Mouse (Mus musculus): ENCODE results near the gene Gm11555.

DNA sequence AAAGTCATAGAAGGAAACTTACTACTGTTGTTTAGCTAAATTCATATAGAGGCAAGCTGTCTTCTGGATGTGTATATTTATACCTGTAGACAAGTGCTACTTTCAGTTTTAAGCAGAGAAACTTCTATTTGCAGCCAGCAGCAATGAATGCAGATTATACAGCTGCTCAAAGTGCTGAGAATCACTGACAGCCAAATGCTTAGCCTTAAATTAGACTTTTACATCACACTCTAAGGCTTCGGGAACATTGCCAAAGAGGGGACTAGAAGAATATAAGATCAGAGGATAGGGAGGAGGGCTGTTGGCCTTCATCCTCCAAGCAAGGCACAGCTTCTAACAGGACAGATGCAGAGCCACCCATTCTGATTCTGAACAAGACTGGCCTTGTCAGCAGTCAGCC, 12.9 kb downstream of the Gm11555 start:
- TF ChIP-seq POLR2A (IDR thresholded peaks at IDR 0.05; ENCODE audit: control insufficient read depth, extremely low read depth, insufficient read depth, low read length, poor library complexity) (no peak), CTCF (IDR thresholded peaks at IDR 0.05; ENCODE audit: borderline replicate concordance, control insufficient read depth, extremely low read depth, insufficient read depth, low read length, poor library complexity) (no peak)

Data from thymus, adult 2 months (tissue).